ENCODE assay signal across 17 mouse cellular contexts in the genomic region with DNA sequence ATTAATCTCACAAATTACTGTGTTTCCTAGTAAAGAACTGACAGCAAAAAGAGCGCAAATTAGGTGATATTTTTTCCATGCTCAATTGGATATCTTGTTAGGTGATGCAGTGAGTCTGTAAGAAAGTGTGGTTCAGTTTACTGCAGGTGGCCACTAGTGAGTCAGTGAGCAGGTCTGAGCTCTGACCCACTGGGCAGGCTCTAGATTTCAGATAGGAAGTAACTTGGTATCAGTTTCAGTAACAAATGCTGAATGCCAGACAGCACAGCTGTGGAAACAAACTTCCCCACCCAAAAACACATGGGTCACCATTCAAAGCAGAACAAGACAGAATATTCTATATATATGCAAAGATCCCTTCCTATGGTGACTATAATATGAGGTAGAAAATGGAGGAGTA.
"Had no signal": no experiment of that assay in that cellular context is flagged by ENCODE, and none has a peak within 500 bp of the region (broad histone marks: within the 10 kb centered on the region; RNA-seq: fewer than 3 reads in every experiment).

No protein-coding gene starts in this region.

- H3K4me2 ChIP-seq: lung, embryonic 15.5 days; midbrain, embryonic 11.5 days; midbrain, embryonic 13.5 days; midbrain, embryonic 15.5 days; neural tube, embryonic 12.5 days; stomach, embryonic 15.5 days had no signal

- H3K36me3 ChIP-seq: lung, embryonic 15.5 days; midbrain, embryonic 13.5 days; midbrain, embryonic 15.5 days; neural tube, embryonic 12.5 days; stomach, embryonic 15.5 days had no signal

- H3K9ac ChIP-seq: lung, embryonic 15.5 days; midbrain, embryonic 13.5 days; midbrain, embryonic 15.5 days; neural tube, embryonic 12.5 days; stomach, embryonic 15.5 days had no signal

- H3K27me3 ChIP-seq: lung, embryonic 15.5 days; megakaryocyte, embryonic 14.5 days; midbrain, embryonic 13.5 days; midbrain, embryonic 15.5 days; neural tube, embryonic 12.5 days; stomach, embryonic 15.5 days had no signal

- H3K4me3 ChIP-seq: lung, embryonic 15.5 days; megakaryocyte, embryonic 14.5 days; midbrain, embryonic 13.5 days; midbrain, embryonic 15.5 days; neural tube, embryonic 12.5 days; stomach, embryonic 15.5 days had no signal

- ATAC-seq: lung, postnatal 0 days; midbrain, embryonic 13.5 days; midbrain, embryonic 15.5 days had no signal

- H3K4me1 ChIP-seq: lung, embryonic 15.5 days; megakaryocyte, embryonic 14.5 days; midbrain, embryonic 13.5 days; midbrain, embryonic 15.5 days; neural tube, embryonic 12.5 days; stomach, embryonic 15.5 days had no signal

- DNase-seq: lung, adult 2 months; lung, postnatal 14 days; lung, postnatal 36 days; right cerebral cortex, postnatal 14 days; thymus, adult 2 months; thymus, postnatal 25 days; thymus, postnatal 4 days had no signal

- H3K27ac ChIP-seq: lung, embryonic 15.5 days; macrophage; midbrain, embryonic 13.5 days; midbrain, embryonic 15.5 days; neural tube, embryonic 12.5 days; stomach, embryonic 15.5 days; stomach, postnatal 0 days had no signal

- H3K9me3 ChIP-seq: lung, embryonic 15.5 days; megakaryocyte, embryonic 14.5 days; midbrain, embryonic 13.5 days; midbrain, embryonic 15.5 days; neural tube, embryonic 12.5 days; stomach, embryonic 15.5 days had no signal
